Mouse (Mus musculus) cerebellum, adult 2 months (tissue): ENCODE results near the gene Rhoj.

Experiments
- CTCF ChIP-seq: fragments of 200-500 bp; IDR thresholded peaks from 2 replicates; pipeline ENCODE4 v1.5.1; 2011; ENCODE audit warnings: low read depth, mild to moderate bottlenecking, control low read depth, low read length, moderate library complexity, borderline replicate concordance; ENCODE audit not compliant: insufficient read depth
- POLR2A ChIP-seq: fragments of 200-500 bp; IDR thresholded peaks from 2 replicates; pipeline ENCODE4 v1.6.1; 2011; ENCODE audit warnings: low read length, control low read depth, borderline replicate concordance; ENCODE audit not compliant: insufficient read depth

GRCm38 (mm10) chr12:75450592-75450991 lies 142.5 kb downstream of the Rhoj start:
- TF ChIP-seq CTCF, result no peak
- TF ChIP-seq POLR2A, result no peak
